Mouse (Mus musculus) thymus, adult 2 months (tissue): ENCODE measurements at regions not wholly inside any gene's neighbourhood (a gene's known extent, or its start where the extent isn't known, plus 50 kb on each side); places are given as distances from the start of the nearest gene placed in this dataset.

Experiments
- CTCF ChIP-seq: fragments of 200-500 bp; IDR thresholded peaks from 2 replicates; pipeline ENCODE4 v1.5.1; 2012; ENCODE audit warnings: mild to moderate bottlenecking, control low read depth, low read length, moderate library complexity, borderline replicate concordance; ENCODE audit not compliant: control insufficient read depth, poor library complexity, insufficient read depth; ENCODE audit errors: extremely low read depth
- POLR2A ChIP-seq: fragments of 200-500 bp; IDR thresholded peaks from 2 replicates; pipeline ENCODE4 v1.6.1; 2012; ENCODE audit warnings: mild to moderate bottlenecking, low read length, control low read depth, moderate library complexity; ENCODE audit not compliant: control insufficient read depth, poor library complexity, insufficient read depth; ENCODE audit errors: extremely low read depth

DNA sequence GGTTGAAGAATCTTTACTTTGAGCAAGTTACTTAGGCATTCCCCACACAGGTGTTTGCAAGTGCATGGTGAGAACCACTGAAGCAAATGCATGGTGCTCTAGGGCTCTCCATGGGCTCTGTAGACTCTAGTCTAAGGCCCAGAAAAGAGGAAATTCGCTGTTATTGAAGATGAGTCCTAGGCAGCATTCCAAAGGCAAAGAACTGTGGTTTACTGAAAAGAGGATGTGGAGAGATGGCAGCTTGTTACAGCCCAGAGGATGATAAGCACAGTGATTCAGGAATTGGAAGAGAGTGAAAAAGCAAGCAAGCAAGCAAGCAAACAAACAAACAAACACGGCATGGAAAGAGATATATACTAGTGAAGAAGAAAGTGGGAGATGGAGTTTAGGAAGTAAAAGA is 221.6 kb downstream of the Kif20b start:
- TF ChIP-seq POLR2A: no peak
- TF ChIP-seq CTCF: no peak
